Mouse (Mus musculus): ENCODE measurements around the gene Lipm. TPM values are rescaled to one million over a fixed set of nuclear protein-coding genes. Genes with fewer than 3 reads are reported as not detected.

Gene Lipm
- polyA plus RNA-seq, 1 experiment from 2014 or later: not detected

Small RNA genes within 50 kb of the gene (microRNA-seq; reads per million reads assigned to microRNA genes)
- gene Gm23334: not detected

Other genes starting within 250 kb of the Lipm start
- gene Lipf, start 139.7 kb upstream of the Lipm start, polyA plus RNA-seq (2014; fragmentation: Nextera tagmentation; extraction: Ambion mirVana): not detected in 2 replicates
- gene Lipk, start 92.6 kb upstream of the Lipm start, polyA plus RNA-seq (2014; fragmentation: Nextera tagmentation; extraction: Ambion mirVana): not detected in 2 replicates
- not detected in 2 replicates for gene Lipn, start 33.6 kb upstream of the Lipm start, polyA plus RNA-seq (2014; fragmentation: Nextera tagmentation; extraction: Ambion mirVana)
- 0.13 TPM in 1 of 2 replicates, not detected in the other for gene Ankrd22, start 65.1 kb downstream of the Lipm start, polyA plus RNA-seq (2014; fragmentation: Nextera tagmentation; extraction: Ambion mirVana)
- 3.6 and 4.0 TPM in 2 replicates for gene Stambpl1, start 91.3 kb downstream of the Lipm start, polyA plus RNA-seq (2014; fragmentation: Nextera tagmentation; extraction: Ambion mirVana)
- gene Acta2, start 154.7 kb downstream of the Lipm start, polyA plus RNA-seq (2014; fragmentation: Nextera tagmentation; extraction: Ambion mirVana): 62.3 and 73.6 TPM in 2 replicates
- 0.76 and 1.0 TPM in 2 replicates for gene Fas, start 189.7 kb downstream of the Lipm start, polyA plus RNA-seq (2014; fragmentation: Nextera tagmentation; extraction: Ambion mirVana)